Mouse (Mus musculus): Measurements from ENCODE around the gene Pid1. TPM values are rescaled to one million over a fixed set of nuclear protein-coding genes. Genes with fewer than 3 reads are reported as not detected.
"Not testable (repeated sequence)": the region's sequence is repeated elsewhere in the genome, so short reads cannot be mapped to it uniquely, and the experiment has no call there.

Pid1 gene
- polyA plus RNA-seq, 1 experiment from 2014 or later = 31.9 TPM

- not testable (repeated sequence) for H3K4me3 ChIP-seq (ENCODE audit: low read depth, low read length); ATAC-seq (replicated peaks; ENCODE audit: low FRiP score); DNase-seq (ENCODE audit: low spot score)
Measured at GRCm38 (mm10) chr1:84332797-84333196, 31.2 kb downstream of the Pid1 start.

GRCm38 (mm10) chr1:84331861-84332260 lies 32.1 kb downstream of the Pid1 start:
- H3K4me1 ChIP-seq (replicated peaks; ENCODE audit: control insufficient read depth, insufficient read depth, low read length); DNase-seq (ENCODE audit: low spot score); H3K36me3 ChIP-seq (ENCODE audit: control insufficient read depth, insufficient read depth, low read length); H3K4me3 ChIP-seq (ENCODE audit: low read depth, low read length); ATAC-seq (replicated peaks; ENCODE audit: low FRiP score); H3K9ac ChIP-seq (ENCODE audit: low read length); H3K27ac ChIP-seq (ENCODE audit: low read depth, low read length); H3K9me3 ChIP-seq (ENCODE audit: control insufficient read depth, low read length); H3K4me2 ChIP-seq (ENCODE audit: low read depth, low read length, severe bottlenecking); H3K27me3 ChIP-seq (ENCODE audit: control insufficient read depth, insufficient read depth, low read length): not testable (repeated sequence)
- 91% methylated on average over 12 of the region's 12 CpGs for WGBS

More at GRCm38 (mm10) chr1:84332797-84333196, 31.2 kb downstream of the Pid1 start:
- not testable (repeated sequence) for H3K27ac ChIP-seq (ENCODE audit: low read depth, low read length); H3K4me1 ChIP-seq (replicated peaks; ENCODE audit: control insufficient read depth, insufficient read depth, low read length); H3K9ac ChIP-seq (ENCODE audit: low read length); H3K27me3 ChIP-seq (ENCODE audit: control insufficient read depth, insufficient read depth, low read length); H3K36me3 ChIP-seq (ENCODE audit: control insufficient read depth, insufficient read depth, low read length); H3K4me2 ChIP-seq (ENCODE audit: low read depth, low read length, severe bottlenecking); H3K9me3 ChIP-seq (ENCODE audit: control insufficient read depth, low read length)
- 46% methylated on average over 3 of the region's 3 CpGs for WGBS

- H3K27me3 ChIP-seq (ENCODE audit: control insufficient read depth, insufficient read depth, low read length) = no peaks in the 10 kb centered on the region
- no peaks in the 10 kb centered on the region for H3K36me3 ChIP-seq (ENCODE audit: control insufficient read depth, insufficient read depth, low read length)
- no peak for DNase-seq (ENCODE audit: low spot score)
- ATAC-seq (replicated peaks; ENCODE audit: low FRiP score) = no peak
- H3K4me2 ChIP-seq (ENCODE audit: low read depth, low read length, severe bottlenecking) = no peak overlapping the region
- H3K4me3 ChIP-seq (ENCODE audit: low read depth, low read length) = no peak overlapping the region
- H3K9ac ChIP-seq (ENCODE audit: low read length) = no peak overlapping the region
- H3K9me3 ChIP-seq (ENCODE audit: control insufficient read depth, low read length) = no peaks in the 10 kb centered on the region
- no peaks in the 10 kb centered on the region for H3K4me1 ChIP-seq (replicated peaks; ENCODE audit: control insufficient read depth, insufficient read depth, low read length)
- 68% methylated on average over 3 of the region's 3 CpGs for WGBS
- no peak overlapping the region for H3K27ac ChIP-seq (ENCODE audit: low read depth, low read length)
Measured at GRCm38 (mm10) chr1:84325309-84325708, 38.7 kb downstream of the Pid1 start.

- no peaks in the 10 kb centered on the region for H3K27me3 ChIP-seq (ENCODE audit: control insufficient read depth, insufficient read depth, low read length)
- no peak overlapping the region for H3K4me2 ChIP-seq (ENCODE audit: low read depth, low read length, severe bottlenecking)
- no peak overlapping the region for H3K4me3 ChIP-seq (ENCODE audit: low read depth, low read length)
- no peaks in the 10 kb centered on the region for H3K4me1 ChIP-seq (replicated peaks; ENCODE audit: control insufficient read depth, insufficient read depth, low read length)
- 81% methylated on average over 4 of the region's 4 CpGs for WGBS
- ATAC-seq (replicated peaks; ENCODE audit: low FRiP score) (no peak), DNase-seq (ENCODE audit: low spot score) (no peak)
- no peak overlapping the region for H3K27ac ChIP-seq (ENCODE audit: low read depth, low read length)
- H3K9me3 ChIP-seq (ENCODE audit: control insufficient read depth, low read length) = no peaks in the 10 kb centered on the region
- H3K9ac ChIP-seq (ENCODE audit: low read length) = no peak overlapping the region
- no peaks in the 10 kb centered on the region for H3K36me3 ChIP-seq (ENCODE audit: control insufficient read depth, insufficient read depth, low read length)
Measured at GRCm38 (mm10) chr1:84321327-84321726, 42.7 kb downstream of the Pid1 start.

GRCm38 (mm10) chr1:84318569-84318968 lies 45.4 kb downstream of the Pid1 start:
- no peak overlapping the region for H3K4me3 ChIP-seq (ENCODE audit: low read depth, low read length)
- no peak overlapping the region for H3K9ac ChIP-seq (ENCODE audit: low read length)
- no peak overlapping the region for H3K4me2 ChIP-seq (ENCODE audit: low read depth, low read length, severe bottlenecking)
- no peak for ATAC-seq (replicated peaks; ENCODE audit: low FRiP score)
- H3K27me3 ChIP-seq (ENCODE audit: control insufficient read depth, insufficient read depth, low read length) = no peaks in the 10 kb centered on the region
- no peak for DNase-seq (ENCODE audit: low spot score)
- H3K4me1 ChIP-seq (replicated peaks; ENCODE audit: control insufficient read depth, insufficient read depth, low read length) = no peaks in the 10 kb centered on the region
- no peaks in the 10 kb centered on the region for H3K9me3 ChIP-seq (ENCODE audit: control insufficient read depth, low read length)
- 85% methylated on average over 1 of the region's 1 CpGs for WGBS
- no peak overlapping the region for H3K27ac ChIP-seq (ENCODE audit: low read depth, low read length)
- H3K36me3 ChIP-seq (ENCODE audit: control insufficient read depth, insufficient read depth, low read length) = no peaks in the 10 kb centered on the region

GRCm38 (mm10) chr1:84317827-84318226 lies 46.2 kb downstream of the Pid1 start:
- 92% methylated on average over 1 of the region's 1 CpGs for WGBS

GRCm38 (mm10) chr1:84309966-84310460 lies 54.0 kb downstream of the Pid1 start:
- no peaks in the 10 kb centered on the region for H3K9me3 ChIP-seq (ENCODE audit: control insufficient read depth, low read length)
- H3K4me1 ChIP-seq (replicated peaks; ENCODE audit: control insufficient read depth, insufficient read depth, low read length) = no peaks in the 10 kb centered on the region
- no peaks in the 10 kb centered on the region for H3K27me3 ChIP-seq (ENCODE audit: control insufficient read depth, insufficient read depth, low read length)
- no peaks in the 10 kb centered on the region for H3K36me3 ChIP-seq (ENCODE audit: control insufficient read depth, insufficient read depth, low read length)
- no peak overlapping the region for H3K9ac ChIP-seq (ENCODE audit: low read length)
- no peak for DNase-seq (ENCODE audit: low spot score)
- 88% methylated on average over 2 of the region's 2 CpGs for WGBS
- ATAC-seq (replicated peaks; ENCODE audit: low FRiP score) = no peak
- H3K27ac ChIP-seq (ENCODE audit: low read depth, low read length) = no peak overlapping the region
- no peak overlapping the region for H3K4me3 ChIP-seq (ENCODE audit: low read depth, low read length)
- no peak overlapping the region for H3K4me2 ChIP-seq (ENCODE audit: low read depth, low read length, severe bottlenecking)

More at GRCm38 (mm10) chr1:84317827-84318226, 46.2 kb downstream of the Pid1 start:
- no peak for ATAC-seq (replicated peaks; ENCODE audit: low FRiP score)
- no peak overlapping the region for H3K9ac ChIP-seq (ENCODE audit: low read length)
- H3K4me3 ChIP-seq (ENCODE audit: low read depth, low read length) = no peak overlapping the region
- no peak for DNase-seq (ENCODE audit: low spot score)
- H3K4me1 ChIP-seq (replicated peaks; ENCODE audit: control insufficient read depth, insufficient read depth, low read length) = no peaks in the 10 kb centered on the region
- no peaks in the 10 kb centered on the region for H3K9me3 ChIP-seq (ENCODE audit: control insufficient read depth, low read length)
- H3K27ac ChIP-seq (ENCODE audit: low read depth, low read length) = no peak overlapping the region
- H3K27me3 ChIP-seq (ENCODE audit: control insufficient read depth, insufficient read depth, low read length) = no peaks in the 10 kb centered on the region
- H3K4me2 ChIP-seq (ENCODE audit: low read depth, low read length, severe bottlenecking) = no peak overlapping the region
- no peaks in the 10 kb centered on the region for H3K36me3 ChIP-seq (ENCODE audit: control insufficient read depth, insufficient read depth, low read length)

GRCm38 (mm10) chr1:84305713-84306421 lies 58.1 kb downstream of the Pid1 start:
- H3K36me3 ChIP-seq (ENCODE audit: control insufficient read depth, insufficient read depth, low read length) = no peaks in the 10 kb centered on the region
- DNase-seq (ENCODE audit: low spot score) (no peak), ATAC-seq (replicated peaks; ENCODE audit: low FRiP score) (no peak)
- H3K4me3 ChIP-seq (ENCODE audit: low read depth, low read length) = no peak overlapping the region
- no peak overlapping the region for H3K27ac ChIP-seq (ENCODE audit: low read depth, low read length)
- WGBS = 83% methylated on average over 16 of the region's 16 CpGs
- H3K9ac ChIP-seq (ENCODE audit: low read length) = no peak overlapping the region
- H3K27me3 ChIP-seq (ENCODE audit: control insufficient read depth, insufficient read depth, low read length) = no peaks in the 10 kb centered on the region
- no peaks in the 10 kb centered on the region for H3K9me3 ChIP-seq (ENCODE audit: control insufficient read depth, low read length)
- no peaks in the 10 kb centered on the region for H3K4me1 ChIP-seq (replicated peaks; ENCODE audit: control insufficient read depth, insufficient read depth, low read length)
- H3K4me2 ChIP-seq (ENCODE audit: low read depth, low read length, severe bottlenecking) = no peak overlapping the region

GRCm38 (mm10) chr1:84302788-84303187 lies 61.2 kb downstream of the Pid1 start:
- Histone ChIP-seq H3K9ac (ENCODE audit: low read length) (no peak overlapping the region), H3K27me3 (ENCODE audit: control insufficient read depth, insufficient read depth, low read length) (no peaks in the 10 kb centered on the region), H3K4me3 (ENCODE audit: low read depth, low read length) (no peak overlapping the region), H3K9me3 (ENCODE audit: control insufficient read depth, low read length) (no peaks in the 10 kb centered on the region), H3K27ac (ENCODE audit: low read depth, low read length) (no peak overlapping the region), H3K4me1 (replicated peaks; ENCODE audit: control insufficient read depth, insufficient read depth, low read length) (no peaks in the 10 kb centered on the region), H3K36me3 (ENCODE audit: control insufficient read depth, insufficient read depth, low read length) (no peaks in the 10 kb centered on the region), H3K4me2 (ENCODE audit: low read depth, low read length, severe bottlenecking) (no peak overlapping the region)
- DNase-seq (ENCODE audit: low spot score) (no peak), ATAC-seq (replicated peaks; ENCODE audit: low FRiP score) (no peak)
- WGBS = 85% methylated on average over 3 of the region's 3 CpGs

Measured in forebrain, embryonic 11.5 days (tissue).